Mouse (Mus musculus) lung, postnatal 0 days (tissue): ENCODE data around the gene Smarcad1. TPM values are rescaled to one million over a fixed set of nuclear protein-coding genes. Genes with fewer than 3 reads are reported as not detected.

ENCODE experiments used
- ATAC-seq: fragments of 200-750 bp; cut with Nextera tagmentation; 2 replicates; pipeline ENCODE4 v1.8.0; 2017; ENCODE audit warnings: moderate library complexity
- DNase-seq: peaks from one replicate; pipeline ENCODE4 v3.0.0-alpha.2; 2016; ENCODE audit warnings: low spot score
- H3K27ac ChIP-seq: fragments of 300-500 bp; sonication (generic); 2 replicates; pipeline ENCODE4 v1.5.1; 2014; ENCODE audit warnings: antibody characterized with exemption, mild to moderate bottlenecking, low read length, mixed read lengths
- H3K27me3 ChIP-seq: fragments of 300-500 bp; sonication (generic); replicated peaks from 2 replicates; pipeline ENCODE4 v1.6.1; 2014; ENCODE audit warnings: low read length, mixed read lengths; ENCODE audit not compliant: insufficient read depth
- H3K36me3 ChIP-seq: fragments of 300-500 bp; sonication (generic); 2 replicates; pipeline ENCODE4 v1.6.1; 2014; ENCODE audit warnings: low read length, mixed read lengths; ENCODE audit not compliant: insufficient read depth
- H3K4me1 ChIP-seq: fragments of 300-500 bp; sonication (generic); 2 replicates; pipeline ENCODE4 v1.6.1; 2014; ENCODE audit warnings: antibody characterized with exemption, low read depth, low read length, mixed read lengths; ENCODE audit not compliant: insufficient read depth
- H3K4me2 ChIP-seq: fragments of 300-500 bp; sonication (generic); replicated peaks from 2 replicates; pipeline ENCODE4 v1.6.1; 2014; ENCODE audit warnings: low read depth, mild to moderate bottlenecking, low read length, moderate library complexity, mixed read lengths
- H3K4me3 ChIP-seq: fragments of 300-500 bp; sonication (generic); 2 replicates; pipeline ENCODE4 v1.5.1; 2014; ENCODE audit warnings: low read depth, low read length
- H3K9ac ChIP-seq: fragments of 300-500 bp; sonication (generic); replicated peaks from 2 replicates; pipeline ENCODE4 v1.6.1; 2014; ENCODE audit warnings: low read depth, mild to moderate bottlenecking
- H3K9me3 ChIP-seq: fragments of 300-500 bp; sonication (generic); 2 replicates; pipeline ENCODE4 v1.6.1; 2016; ENCODE audit warnings: low read length, mixed read lengths
- CTCF ChIP-seq: IDR thresholded peaks from 2 replicates; pipeline ENCODE4 v1.5.1; 2016; ENCODE audit warnings: antibody characterized with exemption, mild to moderate bottlenecking
- EP300 ChIP-seq: IDR thresholded peaks from 2 replicates; pipeline ENCODE4 v1.6.1; 2016; ENCODE audit warnings: antibody characterized with exemption, mild to moderate bottlenecking, control low read depth
- WGBS: fragments of 180-500 bp; shearing (Covaris S2); extraction: QIAGEN DNeasy Blood & Tissue Kit; methylation state at CpG from one replicate; pipeline ENCODE4 v1.1.7; 2014; 5-methylcytosine and 5-hydroxymethylcytosine counted together
- polyA plus RNA-seq: library from polyadenylated mRNA; unstranded; fragments of >200 nt; fragmentation: Nextera tagmentation; extraction: Ambion mirVana; gene quantifications from 2 replicates; pipeline ENCODE4 v1.2.1, GENCODE M21; 2015

Smarcad1 gene
- polyA plus RNA-seq, 1 experiment from 2014 or later, result 42.2 TPM

GRCm38 (mm10) chr6:65061049-65061448 lies 18.7 kb downstream of the Smarcad1 start:
- no peak for ATAC-seq
- Histone ChIP-seq H3K9me3 (no peaks in the 10 kb centered on the region), H3K27me3 (no peaks in the 10 kb centered on the region), H3K27ac (no peak overlapping the region), H3K36me3 (peaks cover 13% of the 10 kb centered on the region; the same call in 1 of the 2 replicates), H3K4me3 (no peak overlapping the region), H3K4me2 (no peak overlapping the region), H3K4me1 (no peaks in the 10 kb centered on the region), H3K9ac (no peak overlapping the region)
- 86% methylated on average over 1 of the region's 1 CpGs for WGBS
- TF ChIP-seq EP300 (no peak), CTCF (no peak)
- DNase-seq, result no peak

DNA sequence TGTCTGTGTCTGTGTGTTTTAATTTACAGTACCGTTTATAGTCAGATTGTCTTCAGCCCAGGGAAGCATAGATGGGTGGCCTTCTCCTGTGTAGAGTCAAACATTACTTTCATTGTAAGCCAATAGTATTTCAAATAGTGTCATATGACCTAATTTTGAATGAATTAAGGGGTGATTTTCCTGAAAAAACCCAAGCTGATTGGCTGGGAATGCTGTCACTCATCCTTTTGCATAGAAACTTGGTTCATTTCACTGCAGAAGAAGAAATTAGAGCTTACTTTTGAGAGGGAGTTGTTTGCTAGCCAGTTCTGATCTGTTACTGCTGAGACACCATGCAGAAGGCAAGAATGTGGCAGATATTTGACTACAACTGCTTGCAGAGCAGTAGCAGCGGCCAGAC lies 32.8 kb downstream of the Smarcad1 start:
- 78% methylated on average over 2 of the region's 2 CpGs for WGBS
- DNase-seq, result no peak
- H3K9ac ChIP-seq, result no peak overlapping the region
- no peak overlapping the region for H3K4me2 ChIP-seq
- no peaks in the 10 kb centered on the region for H3K27me3 ChIP-seq
- H3K9me3 ChIP-seq, result no peaks in the 10 kb centered on the region
- TF ChIP-seq EP300 (no peak), CTCF (no peak)
- no peak overlapping the region for H3K27ac ChIP-seq
- ATAC-seq, result no peak
- H3K36me3 ChIP-seq, result peaks cover 17% of the 10 kb centered on the region; the same call in 1 of the 2 replicates
- H3K4me1 ChIP-seq, result no peaks in the 10 kb centered on the region
- H3K4me3 ChIP-seq, result no peak overlapping the region

DNA sequence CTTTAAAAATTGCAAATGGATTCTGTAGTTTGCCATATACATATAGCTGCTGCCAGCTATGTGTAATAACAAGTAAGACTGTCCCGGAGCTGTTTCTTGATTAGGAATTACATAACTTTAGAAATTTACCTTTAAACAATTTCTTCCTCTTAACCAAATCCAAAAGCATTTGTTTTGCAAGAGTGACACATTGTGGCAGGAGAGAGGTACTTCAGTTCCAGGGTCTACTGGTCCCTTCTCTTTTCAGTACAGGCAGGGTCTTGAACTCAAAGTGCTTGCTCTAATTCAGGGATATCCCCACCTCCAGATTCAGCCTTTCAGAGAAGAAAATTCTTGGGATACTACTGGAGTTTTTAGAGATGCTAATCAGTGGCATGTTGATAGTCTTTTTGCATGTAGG lies 36.8 kb downstream of the Smarcad1 start:
- peaks cover 5% of the 10 kb centered on the region; the same call in 1 of the 2 replicates for H3K36me3 ChIP-seq
- TF ChIP-seq CTCF (peak; percentile 58), EP300 (no peak)
- H3K9me3 ChIP-seq, result no peaks in the 10 kb centered on the region
- DNase-seq, result peak; percentile 24
- H3K4me3 ChIP-seq, result no peak overlapping the region
- H3K4me2 ChIP-seq, result no peak overlapping the region
- H3K4me1 ChIP-seq, result no peaks in the 10 kb centered on the region
- H3K9ac ChIP-seq, result no peak overlapping the region
- ATAC-seq, result no peak
- H3K27ac ChIP-seq, result no peak overlapping the region
- no peaks in the 10 kb centered on the region for H3K27me3 ChIP-seq
- WGBS, result 72% methylated on average over 1 of the region's 1 CpGs

- ATAC-seq (no peak), DNase-seq (peak; percentile 9)
- no peak overlapping the region for H3K27ac ChIP-seq
- H3K27me3 ChIP-seq, result no peaks in the 10 kb centered on the region
- H3K4me2 ChIP-seq, result no peak overlapping the region
- TF ChIP-seq EP300 (no peak), CTCF (no peak)
- no peaks in the 10 kb centered on the region for H3K4me1 ChIP-seq
- no peak overlapping the region for H3K9ac ChIP-seq
- WGBS, result 90% methylated on average over 2 of the region's 2 CpGs
- H3K36me3 ChIP-seq, result peaks cover 14% of the 10 kb centered on the region; the same call in 1 of the 2 replicates
- no peaks in the 10 kb centered on the region for H3K9me3 ChIP-seq
- H3K4me3 ChIP-seq, result no peak overlapping the region
Measured at GRCm38 (mm10) chr6:65114902-65115301, 72.5 kb downstream of the Smarcad1 start.

DNA sequence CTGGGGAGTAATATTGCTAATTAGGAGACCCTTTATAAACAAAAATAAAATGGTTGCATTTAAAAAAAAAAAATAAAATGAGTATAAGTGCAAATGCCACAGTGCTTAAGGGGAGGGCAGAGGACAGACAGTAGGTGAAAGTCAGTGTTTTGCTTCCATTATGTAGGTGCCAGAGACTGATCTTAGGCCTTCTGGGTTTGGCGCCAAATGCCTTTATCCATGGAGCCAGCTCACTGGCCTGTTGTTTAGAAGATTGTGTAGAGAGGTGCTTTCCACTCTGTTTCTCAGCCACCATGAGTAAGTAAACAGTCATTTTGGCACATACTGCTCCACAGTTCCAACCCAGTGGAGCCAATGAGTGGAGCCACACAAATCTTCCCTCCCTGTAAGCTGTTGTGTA lies 75.2 kb downstream of the Smarcad1 start:
- Histone ChIP-seq H3K4me2 (no peak overlapping the region), H3K36me3 (peaks cover 14% of the 10 kb centered on the region; the same call in 1 of the 2 replicates), H3K27ac (no peak overlapping the region), H3K9me3 (no peaks in the 10 kb centered on the region), H3K27me3 (no peaks in the 10 kb centered on the region), H3K4me1 (no peaks in the 10 kb centered on the region), H3K9ac (no peak overlapping the region), H3K4me3 (no peak overlapping the region)
- ATAC-seq (no peak), DNase-seq (no peak)
- WGBS, result 80% methylated on average over 1 of the region's 1 CpGs
- no peak for TF ChIP-seq CTCF
- TF ChIP-seq EP300, result no peak

GRCm38 (mm10) chr6:65126074-65126726 lies 83.8 kb downstream of the Smarcad1 start:
- ATAC-seq, result no peak
- DNase-seq, result peak; percentile 75
- TF ChIP-seq EP300, result no peak
- TF ChIP-seq CTCF, result peak; percentile 92
- Histone ChIP-seq H3K9me3 (no peaks in the 10 kb centered on the region), H3K36me3 (no peaks in the 10 kb centered on the region), H3K27me3 (no peaks in the 10 kb centered on the region), H3K27ac (no peak overlapping the region), H3K4me1 (no peaks in the 10 kb centered on the region), H3K4me3 (no peak overlapping the region), H3K4me2 (no peak overlapping the region), H3K9ac (no peak overlapping the region)
- WGBS, result 24% methylated on average over 2 of the region's 2 CpGs
